Mouse (Mus musculus): Measurements from ENCODE around the gene Ptprk.

Ptprk gene

DNA sequence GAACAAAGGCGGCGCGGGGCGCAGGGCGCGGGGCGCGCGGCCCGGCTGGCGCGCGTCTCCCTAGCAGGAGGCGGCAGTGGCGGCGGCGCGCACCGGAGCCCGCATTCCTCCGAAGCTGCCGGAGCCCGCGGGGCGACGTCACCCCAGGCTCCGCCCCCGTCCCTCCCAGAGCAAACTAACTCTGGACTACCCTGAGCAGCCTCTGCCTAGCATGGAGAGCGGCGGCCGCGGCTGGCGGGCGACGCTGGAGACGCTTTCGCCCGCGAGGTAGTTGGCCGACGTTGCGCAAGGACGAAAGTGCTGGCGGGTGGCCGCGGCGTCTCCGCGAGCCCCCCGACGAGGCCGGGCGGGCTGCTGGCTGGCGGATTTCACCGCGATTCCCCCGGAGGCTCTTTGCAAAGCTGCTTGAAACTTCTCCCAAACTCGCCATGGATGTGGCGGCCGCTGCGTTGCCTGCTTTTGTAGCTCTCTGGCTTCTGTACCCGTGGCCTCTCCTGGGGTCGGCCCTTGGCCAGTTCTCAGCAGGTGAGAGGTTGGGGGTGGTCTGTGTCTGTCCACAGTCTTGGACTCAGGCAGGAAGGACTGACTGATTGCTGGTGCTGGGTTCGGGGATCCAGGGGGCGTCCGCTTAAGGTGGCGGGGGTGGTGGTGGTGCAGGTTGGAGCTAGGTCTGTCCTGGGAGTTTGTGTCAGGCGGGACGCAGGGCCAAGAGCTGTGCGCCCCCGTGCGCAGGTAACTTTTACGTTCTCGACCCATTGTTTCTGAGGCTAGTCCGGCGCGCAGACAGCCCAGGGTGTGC is at the start of gene Ptprk:
Gene Ptprk (plus strand): TSS at position 168 of the 799 bp plus-strand sequence.
- DNase-seq (ENCODE audit: low read depth, low spot score), result peak; percentile 73

DNA sequence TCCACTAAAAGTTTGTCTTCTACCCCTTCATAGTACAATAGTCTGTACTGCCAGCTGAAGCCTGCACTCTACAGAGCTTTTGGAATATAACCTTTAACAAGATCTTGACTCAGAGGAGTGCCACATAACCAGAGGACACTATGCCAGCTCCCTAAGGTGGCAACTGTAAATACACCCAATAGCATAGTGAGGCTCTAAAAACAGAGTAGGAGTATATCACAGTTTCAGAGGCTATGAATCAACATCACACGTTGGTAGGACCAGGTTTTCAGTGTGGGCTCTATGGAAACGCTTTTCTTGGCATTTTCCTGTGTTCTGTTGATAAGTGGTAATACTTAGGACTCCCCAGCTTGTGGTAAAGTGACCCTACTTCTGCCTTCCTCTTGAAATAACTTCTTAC is 46.8 kb upstream of the Ptprk start:
- DNase-seq (ENCODE audit: low read depth, low spot score), result no peak

DNA sequence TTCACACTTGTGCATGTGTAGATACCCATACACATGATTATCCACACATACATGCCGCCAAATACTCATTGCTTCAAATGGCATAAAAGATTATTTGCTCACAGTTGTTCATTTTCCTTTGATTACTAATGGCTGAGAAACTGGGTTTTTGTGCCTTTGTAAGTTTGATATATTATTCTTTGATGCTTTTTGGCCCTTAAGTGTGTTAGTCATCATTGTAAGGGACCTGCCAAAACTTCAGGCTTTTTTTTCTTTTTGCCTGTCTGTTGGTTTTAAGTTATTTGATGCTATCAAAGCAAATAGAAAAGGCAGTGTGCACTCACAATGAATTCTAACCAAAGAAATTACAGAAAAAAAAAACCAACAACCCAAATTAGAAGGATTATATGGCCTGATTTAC is 38.2 kb upstream of the Ptprk start:
- DNase-seq (ENCODE audit: low read depth, low spot score), result no peak

DNA sequence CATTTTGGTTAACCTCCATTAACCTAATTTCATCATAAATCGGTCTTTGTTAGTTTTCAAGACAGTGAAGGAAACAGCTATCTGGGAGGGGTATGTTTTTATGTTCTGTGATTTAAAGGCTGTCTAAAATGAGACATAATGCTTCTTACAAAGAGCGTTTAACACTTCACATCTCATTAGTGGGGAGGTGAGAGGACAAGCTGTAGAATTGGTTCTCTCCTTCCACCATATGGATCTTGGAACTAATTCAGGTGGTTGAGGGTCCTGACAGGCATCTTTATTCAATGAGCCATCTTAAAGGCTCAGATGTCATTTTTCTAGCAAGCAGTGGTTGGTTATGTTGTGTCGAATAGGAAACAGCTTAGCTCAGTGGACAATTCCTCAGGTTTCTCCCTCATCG is 19.9 kb upstream of the Ptprk start:
- no peak for DNase-seq (ENCODE audit: low read depth, low spot score)

DNA sequence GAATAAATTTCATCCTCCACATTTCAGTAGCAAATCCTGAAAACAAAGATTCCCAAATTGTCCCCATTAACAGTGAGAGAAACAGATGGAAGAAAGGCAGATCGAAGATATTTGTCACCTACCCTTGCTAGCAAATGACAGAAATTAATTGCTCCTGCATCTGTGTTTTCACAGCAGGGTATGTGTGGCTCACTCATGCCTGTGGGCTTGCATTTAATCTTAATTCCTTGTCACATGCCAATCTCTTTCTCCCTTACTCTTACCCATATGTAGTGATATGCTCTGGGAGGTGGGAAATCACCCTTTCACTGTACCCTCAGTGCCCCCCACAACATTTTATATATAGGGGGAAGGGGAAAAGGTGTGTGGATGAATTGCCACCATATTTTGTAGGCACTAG is 15.4 kb upstream of the Ptprk start:
- no peak for DNase-seq (ENCODE audit: low read depth, low spot score)

DNA sequence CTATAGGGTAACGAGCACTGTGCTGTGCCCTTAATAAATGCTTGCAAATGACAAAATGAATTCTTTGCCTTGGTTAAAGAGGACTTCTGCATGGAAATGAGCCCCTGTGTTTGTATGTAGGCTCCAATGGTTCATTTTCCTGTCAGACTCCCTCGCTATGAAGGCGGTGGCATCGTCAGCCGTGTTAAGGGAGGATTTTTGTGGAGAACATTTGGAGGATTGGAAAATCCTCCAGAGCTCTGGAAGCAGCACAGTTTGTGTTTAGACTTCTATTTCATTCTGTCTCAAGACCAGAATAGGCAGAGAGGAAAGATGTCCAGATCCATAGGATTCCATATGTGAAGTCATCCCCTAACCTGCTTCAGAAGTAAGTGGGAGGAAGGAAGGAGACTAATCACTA is 6.6 kb upstream of the Ptprk start:
- DNase-seq (ENCODE audit: low read depth, low spot score), result no peak

DNA sequence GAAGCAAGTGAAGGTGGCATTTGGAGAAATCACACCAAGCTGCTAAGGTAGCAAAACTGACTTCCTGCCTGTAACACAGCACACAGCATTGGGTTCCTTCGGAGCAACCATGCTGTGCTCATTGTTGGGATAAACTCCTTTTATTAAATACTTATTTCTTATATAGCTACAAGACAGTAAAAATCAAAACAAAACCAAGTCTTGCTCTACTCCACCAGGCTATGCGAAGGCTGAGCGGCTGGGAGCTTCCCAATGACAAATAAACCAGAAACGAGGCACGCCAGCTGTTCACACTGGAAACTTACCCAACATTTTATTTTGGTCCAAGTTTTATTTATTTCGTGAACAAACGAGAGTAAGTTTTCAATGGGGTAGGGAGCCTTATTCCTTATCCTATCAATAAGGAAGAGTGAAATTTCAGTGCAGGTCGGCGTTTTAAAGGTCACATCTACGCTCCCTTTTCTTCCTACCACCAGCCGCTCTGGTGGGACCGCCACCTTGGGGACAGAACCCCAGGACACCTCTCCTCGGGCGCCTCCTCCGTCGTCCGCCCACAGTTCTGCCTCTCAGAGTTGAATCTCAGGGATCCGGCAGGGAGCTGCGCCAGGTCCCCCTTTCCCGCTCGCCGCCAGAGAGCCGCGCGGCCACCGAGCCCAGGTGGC is 498 bp upstream of the Ptprk start:
- DNase-seq (ENCODE audit: low read depth, low spot score), result no peak

DNA sequence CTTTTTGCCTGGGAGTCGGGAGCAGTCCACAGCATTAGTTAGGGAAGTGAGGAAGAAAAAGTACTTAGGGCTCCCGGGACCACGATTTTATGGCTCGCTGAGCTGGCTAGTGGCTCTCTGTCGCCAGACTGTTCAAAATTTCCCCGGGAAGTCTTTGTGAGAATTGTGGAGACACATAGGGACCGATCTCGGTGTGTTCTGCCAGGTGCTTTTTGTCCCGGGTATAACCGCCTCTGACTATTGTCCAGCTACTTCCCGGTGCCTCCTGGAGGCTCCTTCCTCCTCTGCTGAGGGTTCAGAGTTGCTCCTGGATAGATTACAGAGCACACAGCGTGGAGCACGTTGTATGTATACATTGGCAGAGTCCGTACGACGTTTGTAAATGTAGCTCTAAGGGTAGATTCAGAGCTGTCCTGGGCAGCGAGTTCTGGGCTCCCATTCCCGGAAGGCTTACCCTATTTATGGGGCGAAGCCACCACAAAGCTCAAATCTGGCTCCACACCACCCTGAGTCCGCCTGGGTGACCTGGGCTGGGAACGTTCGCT is 943 bp downstream of the Ptprk start:
- DNase-seq (ENCODE audit: low read depth, low spot score), result no peak

DNA sequence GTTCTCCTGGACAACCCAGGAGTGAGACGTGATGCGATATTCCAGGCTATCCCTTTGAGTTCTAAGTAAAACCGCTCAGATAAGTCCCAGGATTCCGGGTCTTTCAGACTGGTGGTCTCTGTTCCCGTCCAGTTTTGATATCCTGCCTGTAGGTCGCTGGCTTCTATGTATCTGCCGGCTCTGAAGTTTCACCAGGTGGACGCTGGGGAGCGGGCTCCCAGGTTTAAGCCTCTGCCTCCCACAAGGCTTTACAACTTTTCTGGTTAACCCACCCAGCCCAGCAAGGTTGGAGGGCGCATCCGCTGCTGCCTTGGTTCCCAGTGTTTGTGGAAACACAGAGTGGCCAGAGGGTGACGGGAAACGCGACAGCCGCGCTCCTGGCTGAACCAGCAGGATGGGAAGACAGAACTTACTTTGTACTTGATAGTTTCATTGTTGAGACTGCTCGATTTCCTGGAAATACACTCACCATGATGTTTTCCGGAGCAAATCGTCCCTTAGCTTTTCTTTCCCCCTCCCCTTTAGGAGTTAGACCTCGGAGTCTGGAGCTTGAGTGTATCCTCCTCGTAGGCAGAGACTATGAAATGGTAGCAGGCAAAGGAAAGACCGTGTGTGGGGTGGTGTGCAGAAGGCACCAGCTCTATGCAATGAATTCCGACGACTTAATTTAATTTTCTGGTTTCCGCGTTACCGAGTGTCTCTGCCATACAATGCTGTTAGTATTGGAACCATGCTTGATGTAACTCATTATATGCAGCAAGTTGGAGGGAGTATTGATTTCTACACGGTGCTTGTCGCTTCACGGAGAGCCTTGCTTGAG is 1.6 kb downstream of the Ptprk start:
- no peak for DNase-seq (ENCODE audit: low read depth, low spot score)

DNA sequence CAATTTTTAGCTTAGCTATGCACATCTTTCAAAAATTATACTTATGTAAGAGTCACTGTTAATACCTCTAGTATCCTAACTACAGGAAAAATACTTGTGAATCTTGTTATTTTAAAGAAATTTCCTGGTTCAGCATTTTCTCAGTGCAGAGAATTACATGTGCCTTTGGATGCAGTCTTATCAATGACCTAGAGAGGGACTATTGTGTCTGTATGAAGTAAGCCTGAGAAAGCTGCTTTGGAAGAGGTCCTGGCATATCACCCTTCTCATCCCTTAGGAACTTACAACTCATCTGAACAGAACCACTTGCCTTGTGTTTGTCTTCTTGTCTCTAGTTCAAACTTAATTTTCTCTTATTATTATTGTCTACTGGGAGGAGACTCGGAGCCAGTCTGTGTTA is 3.6 kb downstream of the Ptprk start:
- DNase-seq (ENCODE audit: low read depth, low spot score), result no peak

DNA sequence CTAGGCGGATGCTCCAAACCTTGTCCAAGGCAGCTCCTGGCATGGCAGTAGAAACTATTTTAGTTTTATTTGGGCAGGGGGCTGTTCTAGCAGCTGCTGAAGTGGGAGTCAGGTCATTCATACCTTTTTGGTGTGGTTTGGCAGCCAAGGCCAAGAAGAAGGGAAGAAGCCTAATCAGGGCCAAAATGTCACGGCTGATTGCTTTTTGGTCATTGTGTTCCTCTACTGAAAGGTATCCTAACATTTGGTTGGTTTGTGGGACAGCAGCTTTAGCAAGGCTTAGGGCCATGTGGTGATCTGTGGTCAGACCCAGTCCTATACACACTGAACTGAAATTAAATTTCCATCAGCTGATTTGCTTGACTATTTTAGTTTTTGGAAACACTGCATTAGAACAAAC is 6.6 kb downstream of the Ptprk start:
- no peak for DNase-seq (ENCODE audit: low read depth, low spot score)

DNA sequence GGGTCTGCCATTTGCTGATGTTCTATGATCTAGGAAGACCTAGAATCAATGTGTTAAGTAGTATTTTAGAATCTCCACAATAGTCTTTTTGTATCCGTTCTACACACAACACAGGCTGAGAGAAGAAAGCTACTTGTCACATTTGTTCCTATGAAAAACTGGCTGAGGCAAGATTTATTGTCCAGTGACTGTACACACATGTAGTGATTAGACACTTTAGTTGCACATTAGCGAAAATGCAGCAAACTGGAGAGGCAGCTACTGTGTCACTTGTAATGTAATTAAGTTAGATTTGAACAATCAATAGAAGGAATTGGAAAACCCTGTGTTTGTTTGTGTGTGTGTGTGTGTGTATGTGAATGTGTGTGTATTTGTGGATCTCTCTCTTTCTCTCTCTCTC is 8.6 kb downstream of the Ptprk start:
- no peak for DNase-seq (ENCODE audit: low read depth, low spot score)

DNA sequence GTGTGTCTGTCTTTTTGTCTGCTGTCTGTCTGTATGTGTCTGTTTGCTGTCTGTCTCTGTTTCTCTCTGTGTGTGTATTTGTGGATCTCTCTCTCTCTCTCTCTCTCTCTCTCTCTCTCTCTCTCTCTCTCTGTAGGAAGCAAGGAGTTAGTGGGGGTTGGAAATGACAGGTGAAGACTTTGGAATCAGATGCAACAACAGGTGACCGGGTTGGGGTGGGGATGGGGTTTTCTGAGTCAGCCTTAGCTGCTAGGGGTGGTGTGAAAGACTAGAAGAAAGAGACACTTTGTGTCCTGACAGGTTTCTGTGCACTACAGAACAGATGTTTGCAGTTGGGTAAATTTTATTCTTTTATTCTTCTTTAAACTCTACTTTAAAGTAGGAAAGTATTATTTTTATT is 9.0 kb downstream of the Ptprk start:
- no peak for DNase-seq (ENCODE audit: low read depth, low spot score)

DNA sequence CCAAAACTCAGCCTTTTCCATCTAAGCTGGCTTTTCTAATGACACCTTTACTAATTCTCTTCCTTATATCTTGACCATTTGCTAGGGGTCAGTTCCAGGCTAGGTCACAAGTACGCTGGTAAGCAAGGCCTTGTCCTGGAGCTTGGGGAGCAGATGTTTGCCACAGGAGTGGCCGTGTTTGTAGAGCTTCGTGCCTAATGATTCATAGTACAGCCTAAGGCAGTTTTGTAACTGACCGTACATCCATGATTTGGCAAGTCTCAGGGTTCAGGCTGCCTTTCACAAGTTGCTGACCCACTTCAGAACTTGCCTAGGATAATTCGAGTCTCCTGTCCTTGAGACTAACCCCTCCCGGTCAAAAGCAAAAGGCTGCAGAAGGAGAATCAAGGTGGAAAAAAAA is 12.7 kb downstream of the Ptprk start:
- no peak for DNase-seq (ENCODE audit: low read depth, low spot score)

DNA sequence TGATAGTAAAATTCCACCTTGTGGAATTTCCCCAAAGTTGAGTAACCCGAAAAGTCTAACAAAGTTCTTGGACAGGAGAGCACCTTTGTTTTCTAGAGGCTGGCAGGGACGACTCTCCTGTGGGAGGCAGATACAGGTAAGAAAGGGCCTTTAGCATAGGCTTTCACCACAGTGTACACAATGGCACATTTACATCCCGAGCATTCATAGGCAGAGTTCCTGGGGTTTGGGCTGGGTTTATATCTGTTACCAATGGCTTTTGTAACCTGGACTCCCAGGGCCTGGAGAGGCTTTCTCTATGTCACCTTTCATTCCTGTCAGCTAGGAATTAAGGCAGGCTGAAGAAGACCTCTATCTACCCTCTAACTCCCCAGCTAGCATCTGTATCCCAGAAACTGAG is 13.1 kb downstream of the Ptprk start:
- no peak for DNase-seq (ENCODE audit: low read depth, low spot score)

DNA sequence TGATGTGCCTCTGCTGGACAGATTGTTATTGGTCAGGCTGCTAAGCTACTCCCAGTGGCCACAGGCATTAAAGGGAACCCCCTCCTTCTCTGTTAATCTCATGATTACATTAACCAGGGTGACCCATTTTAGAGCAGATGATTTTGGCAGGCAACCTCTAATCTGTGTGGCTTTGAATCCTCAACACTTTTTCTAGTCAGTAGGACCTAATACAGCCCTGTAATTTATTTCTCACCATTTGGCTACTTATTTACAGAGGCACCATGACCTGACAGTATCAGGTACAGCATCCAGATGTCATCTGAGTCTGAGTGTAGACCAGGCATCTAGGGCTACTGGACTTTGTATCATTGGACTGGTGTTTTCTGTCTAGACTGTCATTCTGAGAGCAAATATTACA is 21.4 kb downstream of the Ptprk start:
- no peak for DNase-seq (ENCODE audit: low read depth, low spot score)

DNA sequence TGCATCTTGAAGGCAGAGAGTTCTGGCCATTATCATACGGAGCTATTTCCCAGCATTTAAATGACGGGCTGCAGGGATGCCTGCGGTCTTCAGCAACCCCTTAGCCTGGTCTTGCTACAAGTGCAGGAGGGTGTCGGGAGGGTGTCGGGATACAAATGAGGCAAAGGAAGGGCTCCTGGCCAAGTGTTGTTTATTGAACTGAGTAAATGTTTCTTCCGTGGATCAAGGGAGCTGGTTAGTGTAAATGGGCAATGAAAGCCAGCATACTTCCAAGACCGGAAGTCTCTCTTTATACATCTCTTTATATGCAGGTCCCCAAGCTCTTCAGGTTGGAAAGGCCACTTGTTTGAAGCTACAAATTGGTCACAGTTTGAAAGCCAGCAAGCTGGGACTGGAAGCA is 23.0 kb downstream of the Ptprk start:
- DNase-seq (ENCODE audit: low read depth, low spot score), result no peak

DNA sequence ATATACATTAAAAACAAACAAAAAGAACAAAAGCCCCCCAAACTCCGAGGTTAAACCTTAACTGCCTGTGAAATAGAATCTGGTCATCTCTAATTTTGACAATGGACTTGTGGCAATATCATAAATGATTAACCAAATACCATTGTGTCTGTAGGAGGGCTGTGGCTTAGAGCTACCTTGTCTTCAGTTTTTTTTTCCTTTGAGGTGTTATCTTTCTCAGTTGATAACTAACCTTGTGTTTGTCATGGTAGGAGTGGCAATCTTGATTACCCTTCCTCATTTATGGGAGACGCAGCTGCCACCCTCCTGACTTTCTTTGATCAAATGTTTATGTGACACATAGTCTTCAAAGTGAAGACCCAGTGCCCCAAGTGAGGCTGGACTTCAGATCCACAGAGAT is 24.3 kb downstream of the Ptprk start:
- DNase-seq (ENCODE audit: low read depth, low spot score), result no peak

DNA sequence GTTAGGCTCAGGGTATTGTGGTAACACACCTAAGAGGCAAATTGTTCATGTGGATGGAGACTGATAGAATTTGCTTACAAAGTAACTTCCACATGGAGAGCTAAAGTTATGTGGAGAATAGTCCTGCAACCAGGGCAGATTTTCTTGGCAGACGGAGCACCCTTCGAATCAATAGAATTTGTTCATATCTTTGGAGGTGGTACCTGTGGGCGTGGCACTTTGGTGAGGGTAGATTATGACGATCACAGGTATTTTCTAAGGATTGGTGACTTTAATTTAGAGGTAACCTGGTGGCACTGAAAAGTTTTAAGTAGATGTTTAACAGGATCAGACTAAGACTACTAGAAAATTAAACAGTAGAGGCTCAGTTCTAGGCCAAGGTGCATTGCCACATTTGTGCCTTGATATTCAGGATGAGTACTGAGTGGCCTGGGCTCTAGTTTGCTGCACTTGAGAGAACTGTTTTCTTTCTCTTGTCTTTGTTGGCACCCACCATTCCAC is 28.8 kb downstream of the Ptprk start:
- DNase-seq (ENCODE audit: low read depth, low spot score), result no peak

DNA sequence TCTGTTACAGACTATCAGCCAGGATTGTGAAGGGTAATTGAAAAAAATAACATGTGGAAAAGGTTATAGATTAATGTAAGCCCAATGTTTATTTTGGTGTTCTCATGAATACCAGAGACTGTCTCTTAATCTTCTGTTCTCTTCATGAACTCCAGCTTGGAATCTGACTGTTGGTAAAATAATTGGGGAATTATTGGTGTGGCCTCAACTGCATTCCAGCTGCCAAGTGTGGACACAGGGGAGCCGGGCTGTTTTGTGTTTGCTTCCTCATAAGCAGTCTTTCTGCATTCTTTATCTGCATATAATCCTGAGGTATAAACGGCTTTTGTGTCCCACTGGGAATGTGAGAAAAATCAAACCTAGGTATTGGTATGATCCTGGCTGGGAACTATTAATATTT is 29.3 kb downstream of the Ptprk start:
- DNase-seq (ENCODE audit: low read depth, low spot score), result no peak

DNA sequence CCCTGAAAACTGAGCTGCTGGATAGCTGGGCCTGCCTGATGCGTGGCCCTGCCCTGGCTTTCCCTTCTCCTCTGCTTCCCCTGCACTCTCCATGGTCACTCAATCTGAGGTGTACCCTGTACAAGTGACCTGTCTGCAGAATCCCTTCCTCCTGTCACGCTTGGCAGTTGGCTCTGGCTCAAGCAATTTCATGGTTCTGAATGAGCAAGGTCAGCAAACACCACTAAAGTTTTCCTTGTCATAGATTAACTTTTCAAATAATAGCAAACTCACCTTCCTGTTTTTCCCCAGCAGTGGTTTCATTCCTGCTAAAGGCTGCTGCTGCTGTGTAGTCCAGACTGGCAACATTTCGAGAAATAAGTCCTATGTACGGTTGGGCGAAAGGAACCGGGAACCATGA is 30.6 kb downstream of the Ptprk start:
- no peak for DNase-seq (ENCODE audit: low read depth, low spot score)

Data from skeletal muscle tissue, adult 2 months (tissue).